Mouse (Mus musculus) ES-E14 (cell line): ENCODE data around the gene Hist1h2bh. TPM values are rescaled to one million over a fixed set of nuclear protein-coding genes. Genes with fewer than 3 reads are reported as not detected.
"Not testable (repeated sequence)": the region's sequence is repeated elsewhere in the genome, so short reads cannot be mapped to it uniquely, and the experiment has no call there.

Experiments used
- DNase-seq: peaks from one replicate; pipeline ENCODE4 v3.0.0-alpha.2; 2013; ENCODE audit warnings: low read depth, low spot score
- H3K27ac ChIP-seq: 2 replicates; pipeline ENCODE4 v1.5.1; 2012; ENCODE audit warnings: low read depth, mild to moderate bottlenecking, low read length, moderate library complexity, mixed read lengths; ENCODE audit not compliant: poor library complexity, insufficient read depth, severe bottlenecking
- H3K36me3 ChIP-seq: 2 replicates; pipeline ENCODE4 v1.6.1; 2012; ENCODE audit warnings: mild to moderate bottlenecking, low read length, moderate library complexity, mixed read lengths; ENCODE audit not compliant: control insufficient read depth, poor library complexity, insufficient read depth, severe bottlenecking
- H3K4me1 ChIP-seq, 2 experiments: fragments of 150-350 bp in 1 of 2; sonication (generic) in 1 of 2; 2 replicates each; pipeline ENCODE4 v1.6.1; 2012; ENCODE audit warnings: low read length in 2 of 2, mild to moderate bottlenecking in 1 of 2, mixed read lengths in 1 of 2; ENCODE audit not compliant: control insufficient read depth in 2 of 2, insufficient read depth in 2 of 2, poor library complexity in 1 of 2
- H3K4me3 ChIP-seq, 2 experiments: fragments of 150-350 bp in 1 of 2; sonication (generic) in 1 of 2; 2 replicates each; pipeline ENCODE4 v1.5.1; 2012; ENCODE audit warnings: low read length in 2 of 2, low read depth in 1 of 2, mild to moderate bottlenecking in 1 of 2, mixed read lengths in 1 of 2; ENCODE audit not compliant: insufficient read depth in 1 of 2, poor library complexity in 1 of 2, severe bottlenecking in 1 of 2
- H3K9ac ChIP-seq: 2 replicates; pipeline ENCODE4 v1.6.1; 2012; ENCODE audit warnings: low read depth, mild to moderate bottlenecking, low read length, mixed read lengths; ENCODE audit not compliant: poor library complexity, insufficient read depth, severe bottlenecking
- H3K9me3 ChIP-seq: fragments of 150-350 bp; sonication (generic); 2 replicates; pipeline ENCODE4 v1.6.1; 2012; ENCODE audit warnings: low read depth, mild to moderate bottlenecking, low read length; ENCODE audit not compliant: control insufficient read depth, insufficient read depth
- CHD2 ChIP-seq: IDR thresholded peaks from 2 replicates; pipeline ENCODE4 v1.6.1; 2014; ENCODE audit warnings: mild to moderate bottlenecking, low read depth, low read length, inconsistent platforms
- HCFC1 ChIP-seq: IDR thresholded peaks from 2 replicates; pipeline ENCODE4 v1.6.1; 2012; ENCODE audit warnings: low read length, inconsistent platforms, borderline replicate concordance; ENCODE audit not compliant: insufficient read depth
- MAFK ChIP-seq: IDR thresholded peaks from 2 replicates; pipeline ENCODE4 v1.6.1; 2014; ENCODE audit warnings: mild to moderate bottlenecking, low read depth, low read length, inconsistent platforms; ENCODE audit not compliant: insufficient read depth
- ZC3H11A ChIP-seq: IDR thresholded peaks from 2 replicates; pipeline ENCODE4 v1.6.1; 2012; ENCODE audit warnings: low read depth, mild to moderate bottlenecking, inconsistent platforms, low read length, borderline replicate concordance
- ZNF384 ChIP-seq: IDR thresholded peaks from 2 replicates; pipeline ENCODE4 v1.6.1; 2012; ENCODE audit warnings: low read depth, low read length, inconsistent platforms
- in situ Hi-C, 2 experiments: fragments of 600-800 bp; cut with MboI; formaldehyde crosslinking; loops; one replicate each; pipeline ENCODE4 v1.15.1; 2025; ENCODE audit warnings: low sequenced_read_pairs in 2 of 2, inconsistent platforms in 1 of 2; ENCODE audit not compliant: unreplicated experiment in 2 of 2
- total RNA-seq: library from RNA; depleted of rRNA; stranded (reverse); fragments of 300-350 nt; gene quantifications from 2 replicates; pipeline ENCODE4 v1.2.3, GENCODE M21; 2012

Hist1h2bh gene
- total RNA-seq, 1 experiment: 146 TPM

- TF ChIP-seq HCFC1 (no peak), ZNF384 (no peak), CHD2 (no peak), MAFK (no peak), ZC3H11A (no peak)
- no peaks in the 10 kb centered on the region for H3K36me3 ChIP-seq
- H3K9ac ChIP-seq: peak overlapping the region; percentile 83; the same call in 1 of the 2 replicates
- peak overlapping the region; percentile 70 to 74 for H3K4me3 ChIP-seq
- H3K27ac ChIP-seq: peak overlapping the region; percentile 80; the same call in 1 of the 2 replicates
- no peaks in the 10 kb centered on the region for H3K4me1 ChIP-seq
- DNase-seq: no peak
- H3K9me3 ChIP-seq: no peaks in the 10 kb centered on the region
- in situ Hi-C loops: no loop called here
Observed at GRCm38 (mm10) chr13:23576906-23577639, 33.9 kb upstream of the Hist1h2bh start.

DNA sequence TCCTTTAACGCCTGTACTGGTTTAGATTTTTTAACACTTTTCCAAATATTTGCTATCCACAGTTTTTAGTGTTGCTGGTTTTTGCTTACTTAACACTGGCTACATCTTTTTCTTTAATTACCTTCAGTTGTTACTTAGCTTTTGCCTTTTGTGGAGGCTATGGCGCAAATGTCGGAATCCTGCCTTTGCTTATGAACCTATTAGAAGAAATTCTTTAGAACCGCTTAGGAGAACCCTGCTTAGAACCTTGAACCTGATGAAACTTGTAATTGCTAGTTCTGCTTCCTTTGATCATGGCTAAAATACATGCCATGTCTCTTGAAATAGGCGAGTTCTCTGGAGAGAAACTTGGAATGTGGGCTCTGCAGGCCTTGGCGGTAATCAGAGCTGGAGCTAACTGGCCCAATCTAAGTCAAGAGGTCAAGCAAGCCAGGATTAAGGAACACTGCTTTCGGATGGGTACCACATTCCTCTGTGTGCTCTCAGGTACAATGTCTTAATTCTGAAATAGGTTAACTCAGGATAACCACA, 33.2 kb upstream of the Hist1h2bh start:
- Histone ChIP-seq H3K27ac (peak overlapping the region; percentile 80; the same call in 1 of the 2 replicates), H3K4me3 (peak overlapping the region; percentile 70 to 74), H3K9me3 (no peaks in the 10 kb centered on the region), H3K9ac (peak overlapping the region; percentile 83; the same call in 1 of the 2 replicates), H3K36me3 (no peaks in the 10 kb centered on the region), H3K4me1 (no peaks in the 10 kb centered on the region)
- DNase-seq: no peak
- in situ Hi-C loops: no loop called here
- TF ChIP-seq CHD2 (no peak), HCFC1 (no peak), ZNF384 (no peak), MAFK (no peak), ZC3H11A (no peak)

DNA sequence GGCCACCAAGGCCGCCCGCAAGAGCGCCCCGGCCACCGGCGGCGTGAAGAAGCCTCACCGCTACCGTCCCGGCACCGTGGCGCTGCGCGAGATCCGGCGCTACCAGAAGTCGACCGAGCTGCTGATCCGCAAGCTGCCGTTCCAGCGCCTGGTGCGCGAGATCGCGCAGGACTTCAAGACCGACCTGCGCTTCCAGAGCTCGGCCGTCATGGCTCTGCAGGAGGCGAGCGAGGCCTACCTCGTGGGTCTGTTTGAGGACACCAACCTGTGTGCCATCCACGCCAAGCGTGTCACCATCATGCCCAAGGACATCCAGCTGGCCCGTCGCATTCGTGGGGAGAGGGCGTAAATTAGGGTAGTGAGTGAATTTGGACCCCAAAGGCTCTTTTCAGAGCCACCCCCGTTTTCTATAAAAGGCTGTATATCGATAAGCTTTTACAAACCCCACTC, 32.7 kb upstream of the Hist1h2bh start:
- DNase-seq, H3K9me3 ChIP-seq, H3K4me1 ChIP-seq, H3K36me3 ChIP-seq, in situ Hi-C loops: not testable (repeated sequence)
- Histone ChIP-seq H3K4me3 (peak overlapping the region; percentile 70 to 74), H3K27ac (peak overlapping the region; percentile 80), H3K9ac (peak overlapping the region; percentile 81)

DNA sequence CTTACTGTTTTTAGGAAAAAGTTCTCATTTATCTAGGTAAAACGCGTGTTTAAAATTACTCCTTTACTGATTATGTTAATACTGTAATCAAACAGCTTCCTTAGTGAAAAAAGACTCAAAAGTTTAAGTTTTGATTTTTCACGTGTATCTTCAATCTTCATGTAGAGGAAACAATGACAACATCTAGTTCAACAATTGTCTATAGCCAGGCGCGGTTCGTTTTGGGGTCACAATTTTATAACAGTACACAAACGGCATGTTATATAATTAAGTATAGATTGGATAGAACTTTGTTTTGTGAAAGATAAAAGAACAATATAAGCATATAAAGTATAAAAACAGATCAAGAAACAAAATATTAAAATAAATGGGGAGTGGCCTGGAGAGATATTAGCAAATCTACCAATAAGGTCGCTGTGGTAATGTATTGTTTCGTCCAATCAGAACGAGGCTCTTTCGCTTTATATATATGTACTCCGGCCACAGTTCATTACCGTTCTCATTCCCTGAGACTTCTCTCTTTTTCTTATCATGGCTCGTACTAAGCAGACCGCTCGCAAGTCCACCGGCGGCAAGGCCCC, 32.2 kb upstream of the Hist1h2bh start, which contains the start of gene Hist1h3d:
Gene Hist1h3d, plus strand, starts transcription at position 493 of the 581 bp plus-strand sequence.
- in situ Hi-C loops: no loop called here
- no peak for DNase-seq
- Histone ChIP-seq H3K4me3 (peak within 1 kb of the TSS; percentile 70 to 74), H3K27ac (peak within 1 kb of the TSS; percentile 80), H3K36me3 (no peaks in the 10 kb centered on the region), H3K9me3 (no peaks in the 10 kb centered on the region), H3K9ac (peak within 1 kb of the TSS; percentile 83), H3K4me1 (no peaks in the 10 kb centered on the region)
- TF ChIP-seq MAFK (no peak), ZNF384 (no peak), HCFC1 (no peak), CHD2 (0 out of 2 replicates have a peak, but pooled peaks have one; percentile 23), ZC3H11A (no peak)

GRCm38 (mm10) chr13:23574546-23575170, 31.5 kb upstream of the Hist1h2bh start:
- in situ Hi-C loops: loop anchor here (25.0 kb wide), 2 partner anchors 1537 to 1837 kb away; partner anchors contain the start of genes Hist1h4j (in 2 of the 2), Hist1h2ag (in 1 of the 2), Hist1h2ah (in 1 of the 2) and Hist1h2bj (in 1 of the 2)
- not testable (repeated sequence) for H3K36me3 ChIP-seq, DNase-seq, H3K4me1 ChIP-seq, H3K9me3 ChIP-seq
- peak overlapping the region; percentile 78; the same call in 1 of the 2 replicates for H3K9ac ChIP-seq
- peak overlapping the region; percentile 40 to 56 for H3K4me3 ChIP-seq
- peak overlapping the region; percentile 55; the same call in 1 of the 2 replicates for H3K27ac ChIP-seq
